Mouse (Mus musculus) liver, postnatal 0 days (tissue): ENCODE data around the gene Ldoc1.

ENCODE experiments used
- CTCF ChIP-seq: sonication (generic); IDR thresholded peaks from 2 replicates; pipeline ENCODE4 v1.5.1; 2016; ENCODE audit warnings: antibody characterized with exemption, low read depth
- EP300 ChIP-seq: IDR thresholded peaks from 2 replicates; pipeline ENCODE4 v1.6.1; 2016; ENCODE audit warnings: antibody characterized with exemption, low read depth, mild to moderate bottlenecking

- no peak for TF ChIP-seq CTCF
- TF ChIP-seq EP300 = no peak
Observed at GRCm38 (mm10) chrX:61709302-61710033, at the start of gene Ldoc1.
